Mouse (Mus musculus): Measurements from ENCODE around the gene Lman2.

DNA sequence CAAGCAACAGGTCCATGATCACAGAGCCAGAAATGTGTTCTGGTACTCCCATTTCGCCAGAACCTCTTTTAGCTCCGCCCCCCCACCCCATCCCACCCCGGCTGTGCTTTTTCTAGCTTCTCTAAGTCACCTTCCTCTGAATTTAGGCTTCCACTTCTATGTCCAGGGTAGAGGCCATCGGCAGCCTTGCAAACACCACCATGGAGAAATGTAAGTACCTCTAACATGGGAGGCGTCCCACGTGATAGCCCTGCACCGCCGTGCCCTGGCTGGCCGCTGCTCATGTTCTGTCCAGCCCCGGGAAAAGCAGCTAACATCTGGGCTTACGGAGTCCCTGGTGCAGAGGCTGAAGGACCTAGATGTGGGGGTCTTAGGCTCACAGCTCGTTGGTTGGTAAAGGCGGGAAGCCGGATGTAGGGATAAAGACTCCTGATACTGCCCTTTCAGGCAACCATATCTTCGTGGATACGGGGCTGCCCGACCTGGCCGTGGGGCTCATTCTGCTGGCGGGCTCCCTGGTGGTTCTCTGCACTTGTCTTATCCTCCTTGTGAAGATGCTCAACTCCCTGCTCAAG lies 46.0 kb upstream of the Lman2 start:
- no peak for TF ChIP-seq GATA1 (IDR thresholded peaks at IDR 0.05; ENCODE audit: borderline replicate concordance, low read length)
- TF ChIP-seq FLI1 (IDR thresholded peaks at IDR 0.05; ENCODE audit: low read length), result no peak
